8 mouse cellular contexts compared by ENCODE assay signal in the genomic region with DNA sequence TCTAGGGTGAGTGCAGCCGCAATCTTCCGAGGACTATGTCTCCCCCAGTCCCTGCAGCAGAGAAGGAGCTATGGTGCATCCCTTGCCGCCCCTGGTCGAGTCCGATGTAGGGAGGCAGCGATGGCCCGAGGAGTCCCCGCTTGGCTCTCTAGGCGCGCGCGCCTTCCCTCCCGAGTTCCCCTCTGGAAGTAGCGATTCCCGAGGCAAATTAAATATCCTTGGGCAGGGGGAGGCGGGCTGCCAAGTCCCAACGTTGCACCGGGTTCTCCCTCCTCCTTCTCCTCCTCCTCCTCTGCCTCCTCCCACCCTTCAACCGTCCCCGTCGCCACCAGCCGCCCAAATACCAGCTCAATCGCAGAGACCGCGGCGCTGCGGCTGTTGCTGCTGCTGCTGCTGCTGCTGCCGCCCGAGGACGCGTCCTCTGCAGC. TPM values are rescaled to one million over a fixed set of nuclear protein-coding genes. Genes with fewer than 3 reads are reported as not detected.
A peak's percentile ranks its signal among the peaks of the same experiment; 100 is the strongest.
DNase-seq lines count a peak whose midpoint lies in the region; ATAC-seq and TF ChIP-seq lines count a peak whose summit lies in the region.

No protein-coding gene starts in this region.

- no peaks in the 10 kb centered on the region for H3K36me3 ChIP-seq in E14TG2a.4 (ENCODE audit: insufficient read depth, low read length)
- H3K36me3 ChIP-seq in forebrain, embryonic 12.5 days (replicated peaks), result peaks cover 19% of the 10 kb centered on the region

- peak overlapping the region; percentile 85 for H3K4me2 ChIP-seq in forebrain, embryonic 12.5 days

- peak overlapping the region; percentile 87 for H3K4me3 ChIP-seq in E14TG2a.4 (replicated peaks; ENCODE audit: low read length)
- H3K4me3 ChIP-seq in forebrain, embryonic 12.5 days (replicated peaks), result peak overlapping the region; percentile 64

- peak; percentile 89 for DNase-seq in adrenal gland, postnatal 14 days
- DNase-seq in heart, postnatal 10 days, result peak; percentile 84 to 90
- peak; percentile 80 to 88 for DNase-seq in kidney, postnatal 4 days
- DNase-seq in lung, adult 18-20 months, result peak; percentile 86 to 87
- peak; percentile 79 for DNase-seq in ovary, postnatal 14 days (ENCODE audit: low spot score)

- H3K9ac ChIP-seq in forebrain, embryonic 12.5 days, result peak overlapping the region; percentile 89

- peaks cover 48% of the 10 kb centered on the region for H3K4me1 ChIP-seq in E14TG2a.4 (replicated peaks; ENCODE audit: low read depth, low read length)
- peaks cover 59% of the 10 kb centered on the region for H3K4me1 ChIP-seq in forebrain, embryonic 12.5 days

- ATAC-seq in forebrain, embryonic 12.5 days (ENCODE audit: low FRiP score), result peak; percentile 65
- no peak for ATAC-seq in megakaryocyte-erythroid progenitor cell, adult 5-6 weeks (replicated peaks; ENCODE audit: low FRiP score, low TSS enrichment, poor library complexity, severe bottlenecking)

- peak overlapping the region; percentile 98 for H3K27ac ChIP-seq in forebrain, embryonic 12.5 days

- no peak for TF ChIP-seq CTCF in E14TG2a.4 (conservative IDR thresholded peaks at IDR 0.05; ENCODE audit: low read length)

- intact Hi-C loops in heart, postnatal 10 days (cut with DNase I), result loop anchor here (5.0 to 10.0 kb wide), 6 partner anchors 142 to 696 kb away; no protein-coding TSS in a partner anchor

- H3K27me3 ChIP-seq in E14TG2a.4 (ENCODE audit: insufficient read depth, low read length), result peaks cover 75% of the 10 kb centered on the region
- peaks cover 5% of the 10 kb centered on the region; the same call in 1 of the 2 replicates for H3K27me3 ChIP-seq in forebrain, embryonic 12.5 days

- no peaks in the 10 kb centered on the region for H3K9me3 ChIP-seq in E14TG2a.4 (ENCODE audit: low read length)
- H3K9me3 ChIP-seq in forebrain, embryonic 12.5 days, result no peaks in the 10 kb centered on the region

- WGBS in forebrain, embryonic 12.5 days, result under 1% methylated on average over 30 of the region's 31 CpGs

RNA-seq across cellular contexts. Expression of gene Irs1, which starts 0.5 kb away (rescaled TPM):
- 12.5 and 15.0 TPM in 2 replicates for total RNA-seq in adrenal gland, postnatal 14 days (2021)
- polyA plus RNA-seq in forebrain, embryonic 12.5 days (2016; fragmentation: Nextera tagmentation; extraction: Ambion mirVana), result 17.8 and 18.3 TPM in 2 replicates
- total RNA-seq in heart, postnatal 10 days (2021), result 10 to 100 TPM; 29.7 to 41.2 TPM
- not detected in 2 replicates for total RNA-seq in megakaryocyte-erythroid progenitor cell, adult 5-6 weeks (2014; fragmentation: Nextera tagmentation)
- total RNA-seq in megakaryocyte-erythroid progenitor cell, adult 5-6 weeks (2017), result not detected in 2 replicates

RNA-seq across cellular contexts. Expression of gene Rhbdd1, which starts 25.5 kb away (rescaled TPM):
- total RNA-seq in adrenal gland, postnatal 14 days (2021), result 23.0 and 23.2 TPM in 2 replicates
- polyA plus RNA-seq in forebrain, embryonic 12.5 days (2016; fragmentation: Nextera tagmentation; extraction: Ambion mirVana), result 8.9 and 10.4 TPM in 2 replicates
- 10 to 100 TPM; 10.7 to 11.6 TPM for total RNA-seq in heart, postnatal 10 days (2021)
- 7.7 and 10.8 TPM in 2 replicates for total RNA-seq in megakaryocyte-erythroid progenitor cell, adult 5-6 weeks (2014; fragmentation: Nextera tagmentation)
- total RNA-seq in megakaryocyte-erythroid progenitor cell, adult 5-6 weeks (2017), result 7.6 and 11.2 TPM in 2 replicates

RNA-seq across cellular contexts. Expression of gene Gm9747, which starts 57.8 kb away (rescaled TPM):
- not detected in 2 replicates for total RNA-seq in adrenal gland, postnatal 14 days (2021)
- polyA plus RNA-seq in forebrain, embryonic 12.5 days (2016; fragmentation: Nextera tagmentation; extraction: Ambion mirVana), result 37.0 and 38.2 TPM in 2 replicates
- not detected for total RNA-seq in heart, postnatal 10 days (2021)
- not detected in 2 replicates for total RNA-seq in megakaryocyte-erythroid progenitor cell, adult 5-6 weeks (2014; fragmentation: Nextera tagmentation)
- not detected in 2 replicates for total RNA-seq in megakaryocyte-erythroid progenitor cell, adult 5-6 weeks (2017)

Comparison
In these comparisons a context has a peak if more than half of its experiments do, and no peak if none do; other contexts are left out.
1. RNA of gene Irs1, which starts 0.5 kb away (total RNA-seq): 29.7 to 41.2 TPM in heart, postnatal 10 days and 12.5 to 15.0 TPM in adrenal gland, postnatal 14 days; not detected in megakaryocyte-erythroid progenitor cell, adult 5-6 weeks; every median in the first group is over 10 times any median in the second.
2. Peak in every context shown above with its lines, with median percentiles within 50 percentile points of each other: DNase-seq.